Mouse (Mus musculus): ENCODE results near the gene Peli2. TPM values are rescaled to one million over a fixed set of nuclear protein-coding genes. Genes with fewer than 3 reads are reported as not detected.
A peak's percentile ranks its signal among the peaks of the same experiment; 100 is the strongest.

Gene Peli2
- polyA plus RNA-seq, 1 experiment from 2014 or later = 5.9 TPM

- Histone ChIP-seq H3K9ac (ENCODE audit: low read length) (no peak overlapping the region; the same call in 1 of the 2 replicates), H3K27me3 (ENCODE audit: control insufficient read depth, insufficient read depth, low read length) (no peaks in the 10 kb centered on the region), H3K27ac (replicated peaks) (peak overlapping the region; percentile 40), H3K4me2 (replicated peaks; ENCODE audit: low read depth) (peak overlapping the region; percentile 35), H3K4me3 (ENCODE audit: low read depth, low read length) (no peak overlapping the region), H3K9me3 (ENCODE audit: control insufficient read depth, low read length) (no peaks in the 10 kb centered on the region), H3K36me3 (ENCODE audit: control insufficient read depth, insufficient read depth, low read length) (no peaks in the 10 kb centered on the region), H3K4me1 (replicated peaks; ENCODE audit: control insufficient read depth, insufficient read depth) (no peaks in the 10 kb centered on the region)
- no peak for TF ChIP-seq CTCF (IDR thresholded peaks at IDR 0.05; ENCODE audit: low read depth)
- TF ChIP-seq EP300 (optimal IDR thresholded peaks at IDR 0.05) = no peak
- WGBS = 19% methylated on average over 13 of the region's 13 CpGs
- no peak for ATAC-seq (ENCODE audit: low FRiP score, low TSS enrichment)
- DNase-seq (ENCODE audit: low spot score) = no peak
Observed at GRCm38 (mm10) chr14:48155153-48155552, 34.5 kb downstream of the Peli2 start.

GRCm38 (mm10) chr14:48157085-48157484 lies 36.5 kb downstream of the Peli2 start:
- no peak overlapping the region for H3K27ac ChIP-seq (replicated peaks)

GRCm38 (mm10) chr14:48157835-48158234 lies 37.2 kb downstream of the Peli2 start:
- 72% methylated on average over 8 of the region's 8 CpGs for WGBS
- H3K9me3 ChIP-seq (ENCODE audit: control insufficient read depth, low read length) = no peaks in the 10 kb centered on the region
- TF ChIP-seq EP300 (optimal IDR thresholded peaks at IDR 0.05) (no peak), CTCF (IDR thresholded peaks at IDR 0.05; ENCODE audit: low read depth) (no peak)
- no peak overlapping the region for H3K4me3 ChIP-seq (ENCODE audit: low read depth, low read length)
- no peaks in the 10 kb centered on the region for H3K4me1 ChIP-seq (replicated peaks; ENCODE audit: control insufficient read depth, insufficient read depth)
- no peak overlapping the region for H3K9ac ChIP-seq (ENCODE audit: low read length)
- DNase-seq (ENCODE audit: low spot score) (no peak), ATAC-seq (ENCODE audit: low FRiP score, low TSS enrichment) (no peak)
- no peak overlapping the region for H3K27ac ChIP-seq (replicated peaks)
- H3K36me3 ChIP-seq (ENCODE audit: control insufficient read depth, insufficient read depth, low read length) = no peaks in the 10 kb centered on the region
- H3K27me3 ChIP-seq (ENCODE audit: control insufficient read depth, insufficient read depth, low read length) = no peaks in the 10 kb centered on the region
- H3K4me2 ChIP-seq (replicated peaks; ENCODE audit: low read depth) = no peak overlapping the region

More at GRCm38 (mm10) chr14:48157085-48157484, 36.5 kb downstream of the Peli2 start:
- TF ChIP-seq CTCF (IDR thresholded peaks at IDR 0.05; ENCODE audit: low read depth) (no peak), EP300 (optimal IDR thresholded peaks at IDR 0.05) (no peak)
- Histone ChIP-seq H3K4me2 (replicated peaks; ENCODE audit: low read depth) (no peak overlapping the region), H3K9ac (ENCODE audit: low read length) (no peak overlapping the region), H3K4me3 (ENCODE audit: low read depth, low read length) (no peak overlapping the region), H3K4me1 (replicated peaks; ENCODE audit: control insufficient read depth, insufficient read depth) (no peaks in the 10 kb centered on the region), H3K27me3 (ENCODE audit: control insufficient read depth, insufficient read depth, low read length) (no peaks in the 10 kb centered on the region), H3K36me3 (ENCODE audit: control insufficient read depth, insufficient read depth, low read length) (no peaks in the 10 kb centered on the region), H3K9me3 (ENCODE audit: control insufficient read depth, low read length) (no peaks in the 10 kb centered on the region)
- DNase-seq (ENCODE audit: low spot score) = no peak
- WGBS = 84% methylated on average over 3 of the region's 3 CpGs
- ATAC-seq (ENCODE audit: low FRiP score, low TSS enrichment) = no peak

GRCm38 (mm10) chr14:48159401-48159800 lies 38.8 kb downstream of the Peli2 start:
- Histone ChIP-seq H3K4me1 (replicated peaks; ENCODE audit: control insufficient read depth, insufficient read depth) (no peaks in the 10 kb centered on the region), H3K9me3 (ENCODE audit: control insufficient read depth, low read length) (no peaks in the 10 kb centered on the region), H3K4me2 (replicated peaks; ENCODE audit: low read depth) (no peak overlapping the region), H3K36me3 (ENCODE audit: control insufficient read depth, insufficient read depth, low read length) (no peaks in the 10 kb centered on the region), H3K9ac (ENCODE audit: low read length) (no peak overlapping the region), H3K27ac (replicated peaks) (no peak overlapping the region), H3K4me3 (ENCODE audit: low read depth, low read length) (no peak overlapping the region), H3K27me3 (ENCODE audit: control insufficient read depth, insufficient read depth, low read length) (no peaks in the 10 kb centered on the region)
- TF ChIP-seq EP300 (optimal IDR thresholded peaks at IDR 0.05) = no peak
- no peak for TF ChIP-seq CTCF (IDR thresholded peaks at IDR 0.05; ENCODE audit: low read depth)
- DNase-seq (ENCODE audit: low spot score) (no peak), ATAC-seq (ENCODE audit: low FRiP score, low TSS enrichment) (no peak)
- WGBS = 52% methylated on average over 3 of the region's 3 CpGs

- TF ChIP-seq CTCF (IDR thresholded peaks at IDR 0.05; ENCODE audit: low read depth) (no peak), EP300 (optimal IDR thresholded peaks at IDR 0.05) (no peak)
- no peak overlapping the region for H3K9ac ChIP-seq (ENCODE audit: low read length)
- no peaks in the 10 kb centered on the region for H3K36me3 ChIP-seq (ENCODE audit: control insufficient read depth, insufficient read depth, low read length)
- no peaks in the 10 kb centered on the region; the same call in 1 of the 2 replicates for H3K4me1 ChIP-seq (replicated peaks; ENCODE audit: control insufficient read depth, insufficient read depth)
- no peak overlapping the region for H3K4me2 ChIP-seq (replicated peaks; ENCODE audit: low read depth)
- H3K27me3 ChIP-seq (ENCODE audit: control insufficient read depth, insufficient read depth, low read length) = no peaks in the 10 kb centered on the region
- H3K9me3 ChIP-seq (ENCODE audit: control insufficient read depth, low read length) = no peaks in the 10 kb centered on the region
- no peak for DNase-seq (ENCODE audit: low spot score)
- H3K4me3 ChIP-seq (ENCODE audit: low read depth, low read length) = no peak overlapping the region
- no peak for ATAC-seq (ENCODE audit: low FRiP score, low TSS enrichment)
- no peak overlapping the region for H3K27ac ChIP-seq (replicated peaks)
- 65% methylated on average over 14 of the region's 14 CpGs for WGBS
Observed at GRCm38 (mm10) chr14:48162446-48162845, 41.8 kb downstream of the Peli2 start.

- no peaks in the 10 kb centered on the region for H3K27me3 ChIP-seq (ENCODE audit: control insufficient read depth, insufficient read depth, low read length)
- no peak overlapping the region for H3K4me2 ChIP-seq (replicated peaks; ENCODE audit: low read depth)
- no peaks in the 10 kb centered on the region for H3K36me3 ChIP-seq (ENCODE audit: control insufficient read depth, insufficient read depth, low read length)
- 38% methylated on average over 8 of the region's 8 CpGs for WGBS
- no peak overlapping the region for H3K4me3 ChIP-seq (ENCODE audit: low read depth, low read length)
- DNase-seq (ENCODE audit: low spot score) (no peak), ATAC-seq (ENCODE audit: low FRiP score, low TSS enrichment) (no peak)
- no peak overlapping the region for H3K9ac ChIP-seq (ENCODE audit: low read length)
- no peak for TF ChIP-seq CTCF (IDR thresholded peaks at IDR 0.05; ENCODE audit: low read depth)
- no peak for TF ChIP-seq EP300 (optimal IDR thresholded peaks at IDR 0.05)
- no peak overlapping the region for H3K27ac ChIP-seq (replicated peaks)
- no peaks in the 10 kb centered on the region for H3K9me3 ChIP-seq (ENCODE audit: control insufficient read depth, low read length)
- H3K4me1 ChIP-seq (replicated peaks; ENCODE audit: control insufficient read depth, insufficient read depth) = no peaks in the 10 kb centered on the region; the same call in 1 of the 2 replicates
Observed at GRCm38 (mm10) chr14:48164917-48165316, 44.3 kb downstream of the Peli2 start.

Data from stomach, postnatal 0 days (tissue).